Mouse (Mus musculus) heart, adult 2 months (tissue): ENCODE data around the gene Zfp11.
A peak's percentile ranks its signal among the peaks of the same experiment; 100 is the strongest.

Source experiments
- EP300 ChIP-seq: fragments of 200-500 bp; IDR thresholded peaks from 2 replicates; pipeline ENCODE4 v1.6.1; 2011; ENCODE audit warnings: low read depth, low read length, control low read depth; ENCODE audit not compliant: insufficient read depth
- POLR2A ChIP-seq: fragments of 200-500 bp; IDR thresholded peaks from 2 replicates; pipeline ENCODE4 v1.6.1; 2011; ENCODE audit warnings: mild to moderate bottlenecking, low read depth, low read length, control low read depth; ENCODE audit not compliant: insufficient read depth

DNA sequence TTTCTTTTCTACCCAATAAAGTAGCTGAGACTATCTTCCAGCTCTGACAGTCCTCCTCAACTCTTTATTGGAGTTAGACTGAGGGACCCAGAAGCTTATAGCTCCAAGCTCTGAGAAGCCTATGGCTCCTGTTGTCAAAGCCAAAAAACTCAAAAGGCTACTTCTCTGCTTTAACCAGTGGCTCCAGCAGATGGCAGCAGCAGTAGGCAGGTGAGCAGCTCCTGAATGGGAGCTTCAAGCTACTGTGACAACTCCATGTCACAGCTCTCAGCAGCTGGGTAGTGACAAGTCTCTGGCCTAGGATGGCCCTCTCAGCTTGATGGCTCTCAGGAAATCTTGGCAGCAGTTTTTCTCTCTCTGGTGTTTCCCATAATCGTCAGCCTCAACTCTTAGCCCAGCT, 58.8 kb downstream of the Zfp11 start:
- TF ChIP-seq POLR2A (no peak), EP300 (peak; percentile 67; the same call in 1 of the 2 replicates)
